Mouse (Mus musculus) stomach, embryonic 16.5 days (tissue): ENCODE results near the gene Egfr. TPM values are rescaled to one million over a fixed set of nuclear protein-coding genes. Genes with fewer than 3 reads are reported as not detected.
A peak's percentile ranks its signal among the peaks of the same experiment; 100 is the strongest.

Experiments
- ATAC-seq: fragments of 200-750 bp; cut with Nextera tagmentation; 2 replicates; pipeline ENCODE4 v1.8.0; 2017; ENCODE audit warnings: moderate number of reproducible peaks, moderate TSS enrichment; ENCODE audit not compliant: insufficient read depth, low FRiP score
- H3K27ac ChIP-seq: fragments of 300-500 bp; sonication (generic); 2 replicates; pipeline ENCODE4 v1.5.1; 2014; ENCODE audit warnings: low read length
- H3K27me3 ChIP-seq: fragments of 300-500 bp; sonication (generic); 2 replicates; pipeline ENCODE4 v1.6.1; 2014; ENCODE audit warnings: low read length, control low read depth, mixed read lengths; ENCODE audit not compliant: control insufficient read depth, insufficient read depth
- H3K36me3 ChIP-seq: fragments of 300-500 bp; sonication (generic); 2 replicates; pipeline ENCODE4 v1.6.1; 2014; ENCODE audit warnings: low read length; ENCODE audit not compliant: control insufficient read depth, insufficient read depth
- H3K4me1 ChIP-seq: fragments of 300-500 bp; sonication (generic); 2 replicates; pipeline ENCODE4 v1.6.1; 2014; ENCODE audit warnings: low read length, control low read depth, mixed read lengths; ENCODE audit not compliant: control insufficient read depth, insufficient read depth
- H3K4me2 ChIP-seq: fragments of 300-500 bp; sonication (generic); 2 replicates; pipeline ENCODE4 v1.6.1; 2014; ENCODE audit warnings: low read depth, low read length, mixed read lengths
- H3K4me3 ChIP-seq: fragments of 300-500 bp; sonication (generic); replicated peaks from 2 replicates; pipeline ENCODE4 v1.5.1; 2014; ENCODE audit warnings: mild to moderate bottlenecking, low read length
- H3K9ac ChIP-seq: fragments of 300-500 bp; sonication (generic); 2 replicates; pipeline ENCODE4 v1.6.1; 2014; ENCODE audit warnings: low read length
- H3K9me3 ChIP-seq: fragments of 300-500 bp; sonication (generic); replicated peaks from 2 replicates; pipeline ENCODE4 v1.6.1; 2016; ENCODE audit warnings: low read length, control low read depth; ENCODE audit not compliant: control insufficient read depth
- WGBS: fragments of 180-500 bp; shearing (Covaris S2); extraction: QIAGEN DNeasy Blood & Tissue Kit; methylation state at CpG from one replicate; pipeline ENCODE4 v1.1.7; 2014; 5-methylcytosine and 5-hydroxymethylcytosine counted together
- polyA plus RNA-seq: library from polyadenylated mRNA; unstranded; fragments of >200 nt; fragmentation: Nextera tagmentation; extraction: Ambion mirVana; gene quantifications from 2 replicates; pipeline ENCODE4 v1.2.1, GENCODE M21; 2015

Gene Egfr
- polyA plus RNA-seq, 1 experiment from 2014 or later: 17.0 TPM

DNA sequence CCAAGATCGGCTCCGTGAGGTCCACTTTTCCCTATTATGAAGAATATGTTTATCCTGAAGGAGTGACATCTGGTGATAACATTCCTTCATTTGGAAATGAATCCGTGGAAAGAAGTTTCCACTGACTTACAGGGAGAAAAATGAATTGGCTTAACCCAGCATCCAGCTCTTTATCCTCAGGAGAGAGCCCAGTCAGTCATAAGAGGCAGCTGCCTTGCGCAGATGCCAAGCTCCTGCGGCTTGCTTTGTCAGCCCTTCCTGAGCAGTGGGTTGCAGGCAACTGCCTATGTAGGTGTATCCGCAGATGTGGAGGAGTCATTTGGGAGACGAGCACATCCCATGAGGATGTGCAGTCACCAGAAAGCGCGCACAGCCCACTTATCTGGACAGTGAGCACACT is 64.4 kb downstream of the Egfr start:
- no peaks in the 10 kb centered on the region for H3K27me3 ChIP-seq

DNA sequence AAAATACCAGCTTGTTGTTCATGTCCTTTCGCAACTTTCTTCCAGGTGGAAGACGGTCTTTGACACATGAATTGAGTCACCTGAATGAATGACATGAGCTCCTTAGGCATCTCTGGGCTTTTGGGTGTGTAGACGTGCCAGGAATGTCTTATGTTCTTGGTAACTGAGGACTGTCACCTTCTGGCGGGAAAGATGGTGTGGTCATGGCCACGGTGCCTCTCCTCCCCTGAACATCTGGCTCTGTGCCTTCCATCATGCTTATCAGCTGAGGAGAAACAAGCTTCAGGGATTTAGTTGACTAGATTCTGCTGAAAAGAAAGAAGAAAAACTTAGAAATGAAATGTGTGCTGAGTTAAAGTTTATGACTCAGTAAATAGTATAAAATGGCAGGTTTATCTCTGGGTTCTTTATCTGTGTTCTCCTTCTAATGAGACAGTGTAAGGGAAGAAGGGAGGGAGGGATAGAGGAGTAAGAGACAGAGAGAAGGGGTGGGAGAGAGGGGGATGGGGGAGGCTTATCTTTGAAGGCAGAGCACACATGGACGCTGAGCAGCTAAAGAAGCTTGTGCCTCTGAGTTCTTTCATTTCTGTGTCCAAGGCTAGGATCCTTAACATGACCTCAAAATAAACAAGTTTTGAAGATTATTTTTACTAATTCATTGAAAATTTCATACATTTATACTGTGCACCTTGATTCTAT is 65.5 kb downstream of the Egfr start:
- no peak overlapping the region for H3K4me2 ChIP-seq
- no peak overlapping the region for H3K4me3 ChIP-seq
- no peaks in the 10 kb centered on the region for H3K27me3 ChIP-seq
- no peaks in the 10 kb centered on the region for H3K36me3 ChIP-seq
- H3K9me3 ChIP-seq: no peaks in the 10 kb centered on the region
- ATAC-seq: no peak
- 58% methylated on average over 6 of the region's 6 CpGs for WGBS
- no peak overlapping the region for H3K27ac ChIP-seq
- H3K9ac ChIP-seq: no peak overlapping the region
- H3K4me1 ChIP-seq: 0 out of 2 replicates have a peak, but pooled peaks cover 3% of the 10 kb centered on the region

More for the DNA sequence above, 64.4 kb downstream of the Egfr start:
- Histone ChIP-seq H3K36me3 (no peaks in the 10 kb centered on the region), H3K4me2 (no peak overlapping the region), H3K9ac (no peak overlapping the region), H3K4me1 (0 out of 2 replicates have a peak, but pooled peaks cover 3% of the 10 kb centered on the region), H3K9me3 (no peaks in the 10 kb centered on the region), H3K4me3 (no peak overlapping the region), H3K27ac (no peak overlapping the region)
- WGBS: 71% methylated on average over 9 of the region's 9 CpGs
- ATAC-seq: no peak

GRCm38 (mm10) chr11:16819424-16819823 is 67.4 kb downstream of the Egfr start:
- 88% methylated on average over 1 of the region's 1 CpGs for WGBS
- no peaks in the 10 kb centered on the region for H3K9me3 ChIP-seq
- H3K4me3 ChIP-seq: no peak overlapping the region
- ATAC-seq: no peak
- no peak overlapping the region for H3K9ac ChIP-seq
- no peak overlapping the region for H3K4me2 ChIP-seq
- H3K36me3 ChIP-seq: no peaks in the 10 kb centered on the region
- no peaks in the 10 kb centered on the region for H3K27me3 ChIP-seq
- 0 out of 2 replicates have a peak, but pooled peaks cover 8% of the 10 kb centered on the region for H3K4me1 ChIP-seq
- H3K27ac ChIP-seq: no peak overlapping the region

GRCm38 (mm10) chr11:16820138-16820537 is 68.1 kb downstream of the Egfr start:
- Histone ChIP-seq H3K4me3 (no peak overlapping the region), H3K27me3 (no peaks in the 10 kb centered on the region), H3K27ac (no peak overlapping the region), H3K9ac (no peak overlapping the region), H3K9me3 (no peaks in the 10 kb centered on the region), H3K4me1 (0 out of 2 replicates have a peak, but pooled peaks cover 8% of the 10 kb centered on the region), H3K4me2 (no peak overlapping the region), H3K36me3 (no peaks in the 10 kb centered on the region)
- 79% methylated on average over 6 of the region's 6 CpGs for WGBS
- no peak for ATAC-seq

DNA sequence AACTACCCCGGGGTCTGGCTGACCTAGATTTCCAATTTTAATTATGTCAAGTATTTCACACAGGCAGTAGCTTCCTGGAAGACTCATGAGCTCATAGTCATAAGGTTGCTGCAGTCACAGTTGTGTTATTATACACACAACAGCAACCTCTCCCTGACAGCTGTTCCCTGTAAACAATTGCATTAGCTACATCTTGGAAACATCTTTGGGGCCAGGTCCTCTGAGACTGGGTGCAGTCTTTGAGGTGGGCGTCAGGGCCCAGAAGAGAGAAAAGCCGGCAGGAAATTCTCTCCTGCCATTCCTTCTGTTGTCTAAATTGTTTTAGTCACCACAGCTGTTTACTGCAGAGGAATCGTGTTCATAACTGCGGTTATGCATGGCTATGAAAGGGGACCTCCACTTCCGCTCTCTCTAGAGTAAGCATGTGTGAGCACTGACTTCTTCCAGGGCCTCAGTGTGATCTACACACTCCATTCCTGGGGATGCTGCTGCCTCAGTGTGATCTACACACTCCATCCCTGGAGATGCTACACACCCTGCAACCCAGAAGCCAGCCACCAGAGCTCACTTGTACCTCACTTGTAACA is 69.8 kb downstream of the Egfr start:
- H3K9ac ChIP-seq: no peak overlapping the region
- peak; percentile 56; the same call in 1 of the 2 replicates for ATAC-seq

GRCm38 (mm10) chr11:16823830-16824545 is 72.0 kb downstream of the Egfr start:
- Histone ChIP-seq H3K4me1 (peaks cover 5% of the 10 kb centered on the region; the same call in 1 of the 2 replicates), H3K9me3 (no peaks in the 10 kb centered on the region), H3K27ac (peak overlapping the region; percentile 47; the same call in 1 of the 2 replicates), H3K4me2 (no peak overlapping the region), H3K4me3 (no peak overlapping the region), H3K27me3 (no peaks in the 10 kb centered on the region), H3K9ac (no peak overlapping the region), H3K36me3 (no peaks in the 10 kb centered on the region)
- WGBS: 83% methylated on average over 4 of the region's 4 CpGs
- ATAC-seq: no peak

More for the DNA sequence above, 69.8 kb downstream of the Egfr start:
- H3K36me3 ChIP-seq: no peaks in the 10 kb centered on the region
- 66% methylated on average over 6 of the region's 6 CpGs for WGBS
- H3K4me1 ChIP-seq: 0 out of 2 replicates have a peak, but pooled peaks cover 8% of the 10 kb centered on the region
- H3K9me3 ChIP-seq: no peaks in the 10 kb centered on the region
- no peak overlapping the region for H3K4me3 ChIP-seq
- H3K27me3 ChIP-seq: no peaks in the 10 kb centered on the region
- H3K27ac ChIP-seq: peak overlapping the region; percentile 9; the same call in 1 of the 2 replicates
- no peak overlapping the region for H3K4me2 ChIP-seq

DNA sequence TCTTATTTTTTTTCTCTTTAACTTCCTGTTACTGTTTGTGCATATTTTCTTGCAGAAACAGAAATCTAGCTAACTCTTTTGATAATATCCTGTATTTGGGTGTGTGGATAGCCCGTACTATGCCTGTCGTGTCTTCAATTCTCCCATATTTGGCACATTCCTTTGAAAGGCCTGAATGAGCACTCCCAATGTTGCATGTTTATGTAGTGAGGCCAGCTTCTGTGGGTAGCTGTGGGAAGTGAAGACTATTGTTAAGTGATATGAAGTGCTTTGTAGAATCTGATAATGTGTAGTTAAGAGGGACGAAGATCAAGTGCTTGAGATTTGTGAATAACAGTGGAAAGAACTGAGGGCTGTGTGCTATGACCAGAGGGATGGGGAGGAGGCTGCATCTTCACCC is 77.5 kb downstream of the Egfr start:
- no peak overlapping the region for H3K9ac ChIP-seq
- 59% methylated on average over 3 of the region's 3 CpGs for WGBS
- H3K4me3 ChIP-seq: no peak overlapping the region
- H3K9me3 ChIP-seq: no peaks in the 10 kb centered on the region
- H3K4me1 ChIP-seq: peaks cover 8% of the 10 kb centered on the region; the same call in 1 of the 2 replicates
- H3K27ac ChIP-seq: peak overlapping the region; percentile 88; the same call in 1 of the 2 replicates
- no peak for ATAC-seq
- H3K36me3 ChIP-seq: no peaks in the 10 kb centered on the region
- H3K4me2 ChIP-seq: no peak overlapping the region
- no peaks in the 10 kb centered on the region for H3K27me3 ChIP-seq

GRCm38 (mm10) chr11:16830531-16831227 is 78.7 kb downstream of the Egfr start:
- H3K27ac ChIP-seq: peak overlapping the region; percentile 88
- no peaks in the 10 kb centered on the region for H3K36me3 ChIP-seq
- H3K27me3 ChIP-seq: no peaks in the 10 kb centered on the region
- H3K9me3 ChIP-seq: no peaks in the 10 kb centered on the region
- WGBS: 58% methylated on average over 8 of the region's 8 CpGs
- H3K4me3 ChIP-seq: no peak overlapping the region
- peak overlapping the region; percentile 25; the same call in 1 of the 2 replicates for H3K4me2 ChIP-seq
- ATAC-seq: peak; percentile 63; the same call in 1 of the 2 replicates
- 0 out of 2 replicates have a peak overlapping the region, but pooled peaks have one; percentile 16 for H3K9ac ChIP-seq
- H3K4me1 ChIP-seq: peaks cover 8% of the 10 kb centered on the region; the same call in 1 of the 2 replicates
